Mouse (Mus musculus) embryonic facial prominence, embryonic 11.5 days (tissue): ENCODE measurements around the gene Nup160. TPM values are rescaled to one million over a fixed set of nuclear protein-coding genes. Genes with fewer than 3 reads are reported as not detected.

Experiments used
- ATAC-seq: fragments of 200-750 bp; cut with Nextera tagmentation; replicated peaks from 2 replicates; pipeline ENCODE4 v1.8.0; 2017; ENCODE audit warnings: low read depth; ENCODE audit not compliant: insufficient number of reproducible peaks, low FRiP score, low TSS enrichment
- DNase-seq: peaks from one replicate; pipeline ENCODE4 v3.0.0-alpha.2; 2015; ENCODE audit warnings: low spot score
- H3K27ac ChIP-seq: fragments of 300-500 bp; sonication (generic); replicated peaks from 2 replicates; pipeline ENCODE4 v1.5.1; 2014; ENCODE audit warnings: mild to moderate bottlenecking, low read depth, low read length, control low read depth
- H3K27me3 ChIP-seq: fragments of 300-500 bp; sonication (generic); 2 replicates; pipeline ENCODE4 v1.6.1; 2014; ENCODE audit warnings: mild to moderate bottlenecking, low read length, moderate library complexity, mixed read lengths; ENCODE audit not compliant: control insufficient read depth, insufficient read depth
- H3K36me3 ChIP-seq: fragments of 300-500 bp; sonication (generic); replicated peaks from 2 replicates; pipeline ENCODE4 v1.6.1; 2014; ENCODE audit warnings: low read depth, mild to moderate bottlenecking, low read length, moderate library complexity, mixed read lengths; ENCODE audit not compliant: control insufficient read depth, insufficient read depth
- H3K4me1 ChIP-seq: fragments of 300-500 bp; sonication (generic); 2 replicates; pipeline ENCODE4 v1.6.1; 2014; ENCODE audit warnings: low read length, mixed read lengths; ENCODE audit not compliant: control insufficient read depth, insufficient read depth
- H3K4me2 ChIP-seq: fragments of 300-500 bp; sonication (generic); 2 replicates; pipeline ENCODE4 v1.6.1; 2014; ENCODE audit warnings: low read depth, mild to moderate bottlenecking, control low read depth, low read length, moderate library complexity
- H3K4me3 ChIP-seq: fragments of 300-500 bp; sonication (generic); 2 replicates; pipeline ENCODE4 v1.5.1; 2014; ENCODE audit warnings: low read depth, low read length, control low read depth
- H3K9ac ChIP-seq: fragments of 300-500 bp; sonication (generic); replicated peaks from 2 replicates; pipeline ENCODE4 v1.6.1; 2014; ENCODE audit warnings: mild to moderate bottlenecking, control low read depth, low read length
- H3K9me3 ChIP-seq: fragments of 300-500 bp; sonication (generic); replicated peaks from 2 replicates; pipeline ENCODE4 v1.6.1; 2016; ENCODE audit warnings: mild to moderate bottlenecking, low read length, inconsistent platforms, mixed read lengths; ENCODE audit not compliant: control insufficient read depth
- WGBS: fragments of 180-500 bp; shearing (Covaris S2); extraction: QIAGEN DNeasy Blood & Tissue Kit; methylation state at CpG from one replicate; pipeline ENCODE4 v1.1.7; 2014; 5-methylcytosine and 5-hydroxymethylcytosine counted together
- polyA plus RNA-seq: library from polyadenylated mRNA; unstranded; fragments of >200 nt; fragmentation: Nextera tagmentation; extraction: Ambion mirVana; gene quantifications from 2 replicates; pipeline ENCODE4 v1.2.1, GENCODE M21; 2014

The Nup160 gene
- polyA plus RNA-seq, 1 experiment from 2014 or later, result 74.3 TPM

- H3K4me2 ChIP-seq, result no peak overlapping the region
- 88% methylated on average over 7 of the region's 7 CpGs for WGBS
- DNase-seq (no peak), ATAC-seq (no peak)
- H3K27me3 ChIP-seq, result no peaks in the 10 kb centered on the region
- no peaks in the 10 kb centered on the region for H3K9me3 ChIP-seq
- H3K4me1 ChIP-seq, result no peaks in the 10 kb centered on the region
- no peak overlapping the region for H3K4me3 ChIP-seq
- H3K27ac ChIP-seq, result no peak overlapping the region
- no peak overlapping the region for H3K9ac ChIP-seq
- peaks cover 12% of the 10 kb centered on the region for H3K36me3 ChIP-seq
Measured at GRCm38 (mm10) chr2:90715555-90716092, 38.6 kb downstream of the Nup160 start.

- ATAC-seq, result no peak
- Histone ChIP-seq H3K9me3 (no peaks in the 10 kb centered on the region), H3K4me3 (no peak overlapping the region), H3K27me3 (no peaks in the 10 kb centered on the region), H3K4me1 (no peaks in the 10 kb centered on the region), H3K36me3 (peaks cover 13% of the 10 kb centered on the region), H3K27ac (no peak overlapping the region), H3K4me2 (no peak overlapping the region), H3K9ac (no peak overlapping the region)
- no peak for DNase-seq
- WGBS, result 94% methylated on average over 4 of the region's 4 CpGs
Measured at GRCm38 (mm10) chr2:90717366-90717765, 40.4 kb downstream of the Nup160 start.

- Histone ChIP-seq H3K27me3 (no peaks in the 10 kb centered on the region), H3K9ac (no peak overlapping the region), H3K4me3 (no peak overlapping the region), H3K4me1 (no peaks in the 10 kb centered on the region), H3K36me3 (peaks cover 15% of the 10 kb centered on the region), H3K27ac (no peak overlapping the region), H3K4me2 (no peak overlapping the region), H3K9me3 (no peaks in the 10 kb centered on the region)
- DNase-seq, result no peak
- no peak for ATAC-seq
- 95% methylated on average over 5 of the region's 5 CpGs for WGBS
Measured at GRCm38 (mm10) chr2:90717948-90718347, 40.9 kb downstream of the Nup160 start.

GRCm38 (mm10) chr2:90726818-90727217, 49.8 kb downstream of the Nup160 start:
- Histone ChIP-seq H3K36me3 (peaks cover 16% of the 10 kb centered on the region), H3K4me3 (no peak overlapping the region), H3K4me1 (no peaks in the 10 kb centered on the region), H3K27me3 (no peaks in the 10 kb centered on the region), H3K9ac (no peak overlapping the region), H3K9me3 (no peaks in the 10 kb centered on the region), H3K27ac (no peak overlapping the region), H3K4me2 (no peak overlapping the region)
- DNase-seq (no peak), ATAC-seq (no peak)
- WGBS, result 97% methylated on average over 3 of the region's 3 CpGs

- no peak for DNase-seq
- Histone ChIP-seq H3K36me3 (peaks cover 10% of the 10 kb centered on the region), H3K27me3 (no peaks in the 10 kb centered on the region), H3K4me3 (no peak overlapping the region), H3K9me3 (no peaks in the 10 kb centered on the region), H3K4me1 (no peaks in the 10 kb centered on the region), H3K4me2 (no peak overlapping the region), H3K9ac (no peak overlapping the region), H3K27ac (no peak overlapping the region)
- ATAC-seq, result no peak
- 95% methylated on average over 11 of the region's 11 CpGs for WGBS
Measured at GRCm38 (mm10) chr2:90735326-90735725, 58.3 kb downstream of the Nup160 start.

- Histone ChIP-seq H3K4me3 (no peak overlapping the region), H3K9ac (no peak overlapping the region), H3K4me1 (no peaks in the 10 kb centered on the region), H3K27me3 (no peaks in the 10 kb centered on the region), H3K27ac (no peak overlapping the region), H3K9me3 (no peaks in the 10 kb centered on the region), H3K36me3 (peaks cover 10% of the 10 kb centered on the region), H3K4me2 (no peak overlapping the region)
- DNase-seq (no peak), ATAC-seq (no peak)
- WGBS, result 88% methylated on average over 3 of the region's 3 CpGs
Measured at GRCm38 (mm10) chr2:90738801-90739200, 61.8 kb downstream of the Nup160 start.

GRCm38 (mm10) chr2:90739327-90739726, 62.3 kb downstream of the Nup160 start:
- no peak for DNase-seq

GRCm38 (mm10) chr2:90739921-90740320, 62.9 kb downstream of the Nup160 start:
- H3K36me3 ChIP-seq, result peaks cover 10% of the 10 kb centered on the region

More at GRCm38 (mm10) chr2:90739327-90739726, 62.3 kb downstream of the Nup160 start:
- Histone ChIP-seq H3K27ac (no peak overlapping the region), H3K4me2 (no peak overlapping the region), H3K27me3 (no peaks in the 10 kb centered on the region), H3K9me3 (no peaks in the 10 kb centered on the region), H3K4me1 (no peaks in the 10 kb centered on the region), H3K36me3 (peaks cover 10% of the 10 kb centered on the region), H3K4me3 (no peak overlapping the region), H3K9ac (no peak overlapping the region)
- WGBS, result 88% methylated on average over 3 of the region's 3 CpGs
- ATAC-seq, result no peak

More at GRCm38 (mm10) chr2:90739921-90740320, 62.9 kb downstream of the Nup160 start:
- 90% methylated on average over 5 of the region's 5 CpGs for WGBS
- Histone ChIP-seq H3K27me3 (no peaks in the 10 kb centered on the region), H3K4me3 (no peak overlapping the region), H3K27ac (no peak overlapping the region), H3K9ac (no peak overlapping the region), H3K9me3 (no peaks in the 10 kb centered on the region), H3K4me1 (no peaks in the 10 kb centered on the region), H3K4me2 (no peak overlapping the region)
- no peak for ATAC-seq
- no peak for DNase-seq
